Mouse (Mus musculus) Patski (cell line): ENCODE results near the gene Mcm5. TPM values are rescaled to one million over a fixed set of nuclear protein-coding genes. Genes with fewer than 3 reads are reported as not detected.

Experiments
- ATAC-seq: fragments of 100-300 bp; one replicate; pipeline ENCODE4 v1.8.0; 2021
- CTCF ChIA-PET: fragments of 350-600 bp; sonication (Branson Sonifier 250); formaldehyde crosslinking; loops from one replicate; lab custom pipeline; 2022; ENCODE audit warnings: inconsistent platforms; lab: Charles Lee
- POLR2A ChIA-PET: fragments of 350-600 bp; sonication (Branson Sonifier 250); formaldehyde crosslinking; loops from one replicate; lab custom pipeline; 2022; ENCODE audit warnings: antibody characterized with exemption, inconsistent platforms; lab: Charles Lee
- DNase-seq: peaks from one replicate; pipeline ENCODE4 v3.0.0-alpha.2; 2011; ENCODE audit warnings: low read depth, low spot score
- H3K27me3 ChIP-seq: fragments of 371-371 bp; one replicate; pipeline ENCODE4 v1.5.1; 2021
- CTCF ChIP-seq: fragments of 100-300 bp; IDR thresholded peaks from one replicate; pipeline ENCODE4 v1.5.1; 2021
- in situ Hi-C: fragments of 300-500 bp; cut with MboI; formaldehyde crosslinking; loops from 3 replicates; pipeline ENCODE4 v1.11.1; 2018; ENCODE audit warnings: low pct_unique_long_range_greater_than_20kb, mixed read lengths
- polyA plus RNA-seq: library from polyadenylated mRNA; unstranded; gene quantifications from one replicate; pipeline ENCODE4 v1.2.3, GENCODE M21; 2021

Mcm5 gene
- polyA plus RNA-seq, 1 experiment from 2014 or later = 50.8 TPM

DNA sequence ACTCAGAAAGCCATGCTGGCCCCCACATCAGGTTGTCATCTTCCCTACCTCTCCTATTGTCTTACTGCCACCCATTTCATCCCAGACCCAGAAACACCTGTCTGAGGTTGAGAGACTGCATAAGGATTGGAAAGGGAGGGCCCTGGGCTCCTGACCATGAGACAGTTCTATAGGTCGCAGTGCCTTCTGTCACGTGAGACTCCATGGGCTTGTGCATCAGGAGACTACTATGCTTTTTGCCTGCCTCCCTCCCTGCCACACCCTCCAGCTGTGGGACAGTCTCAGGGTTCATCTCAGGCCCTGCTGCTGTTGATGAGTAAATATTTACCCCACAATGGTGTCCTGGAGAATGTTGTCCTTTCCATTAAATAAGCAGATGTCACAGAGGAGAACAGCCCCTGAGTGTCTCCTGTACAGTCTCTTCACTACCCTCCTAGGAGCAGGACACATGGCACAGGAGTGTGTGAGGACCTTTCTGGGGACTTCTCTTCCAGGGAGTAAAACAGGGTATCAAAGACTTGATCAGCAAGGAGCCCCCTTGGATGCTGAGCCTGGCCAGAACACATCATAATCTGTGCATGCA is 46.5 kb downstream of the Mcm5 start:
- ATAC-seq (no peak), DNase-seq (no peak)
- CTCF ChIA-PET = no interaction called here
- in situ Hi-C loops = no loop called here
- no peaks in the 10 kb centered on the region for H3K27me3 ChIP-seq
- TF ChIP-seq CTCF = no peak
- POLR2A ChIA-PET = no interaction called here

DNA sequence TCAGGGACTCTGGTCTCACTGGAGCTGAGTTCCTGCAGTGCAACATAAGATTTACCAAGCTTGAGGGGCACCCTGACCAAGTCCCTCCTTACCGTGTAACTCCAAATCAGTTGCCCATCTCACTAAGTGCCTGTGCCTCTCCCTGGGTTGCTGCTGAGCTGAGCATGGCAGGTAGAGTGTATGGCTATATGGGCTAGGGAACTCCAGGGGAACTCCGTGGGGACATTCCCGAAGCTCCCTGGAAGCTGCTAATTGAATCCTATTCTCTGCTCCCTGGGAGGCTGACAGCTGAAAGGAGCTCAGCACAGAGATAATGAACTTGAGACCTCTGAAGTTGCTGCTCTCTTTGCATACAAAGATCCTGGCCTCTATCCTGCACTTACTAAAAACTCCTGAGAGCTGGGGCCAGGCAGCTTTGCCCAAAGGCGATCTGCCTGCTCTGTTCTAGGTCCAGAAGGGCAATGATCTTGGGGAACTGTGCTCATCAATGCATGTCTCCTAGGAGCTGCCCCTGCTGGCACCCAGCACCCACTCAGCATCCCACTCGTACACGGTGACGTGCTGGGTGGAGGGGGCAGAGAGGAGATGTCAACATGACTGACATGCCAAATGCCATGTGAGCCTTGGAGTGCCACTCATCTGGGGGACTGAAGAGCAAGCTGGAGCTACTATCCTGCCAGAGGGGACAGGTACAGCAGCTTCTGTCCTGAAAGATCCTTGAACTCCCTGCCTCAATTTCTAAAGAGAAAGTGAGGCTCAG is 48.3 kb downstream of the Mcm5 start:
- ChIA-PET POLR2A (interaction anchor here (1.0 kb wide), 1 partner anchor 10 kb away, joined by 3 read pairs; no protein-coding TSS in a partner anchor), CTCF (interaction anchor here (0.7 to 2.4 kb wide), 3 partner anchors 11 to 27 kb away, joined by 3 to 10 read pairs (median 5); no protein-coding TSS in a partner anchor)
- DNase-seq = no peak
- in situ Hi-C loops = no loop called here
- no peaks in the 10 kb centered on the region for H3K27me3 ChIP-seq
- no peak for ATAC-seq
- TF ChIP-seq CTCF = no peak

DNA sequence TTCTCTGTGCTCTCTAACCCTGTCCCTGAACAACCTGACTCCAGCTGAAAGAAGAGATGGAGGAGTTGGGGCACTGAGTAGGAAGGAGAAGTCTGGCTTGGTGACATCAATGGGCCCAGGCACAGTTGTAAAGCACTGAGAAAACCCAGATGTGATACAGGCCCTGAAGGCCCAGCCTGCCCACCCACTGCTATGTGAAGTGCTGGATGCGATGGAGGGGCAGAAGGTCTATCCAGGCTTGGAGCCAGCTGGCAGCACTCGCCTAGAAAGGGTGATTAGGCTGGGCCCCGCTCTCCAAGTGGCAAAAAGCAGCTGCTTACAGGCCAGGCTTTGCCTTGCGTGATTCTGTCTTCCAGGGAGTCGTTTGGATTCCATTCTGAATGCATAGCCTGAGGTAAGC is 60.0 kb downstream of the Mcm5 start:
- ATAC-seq (no peak), DNase-seq (no peak)
- in situ Hi-C loops = no loop called here

DNA sequence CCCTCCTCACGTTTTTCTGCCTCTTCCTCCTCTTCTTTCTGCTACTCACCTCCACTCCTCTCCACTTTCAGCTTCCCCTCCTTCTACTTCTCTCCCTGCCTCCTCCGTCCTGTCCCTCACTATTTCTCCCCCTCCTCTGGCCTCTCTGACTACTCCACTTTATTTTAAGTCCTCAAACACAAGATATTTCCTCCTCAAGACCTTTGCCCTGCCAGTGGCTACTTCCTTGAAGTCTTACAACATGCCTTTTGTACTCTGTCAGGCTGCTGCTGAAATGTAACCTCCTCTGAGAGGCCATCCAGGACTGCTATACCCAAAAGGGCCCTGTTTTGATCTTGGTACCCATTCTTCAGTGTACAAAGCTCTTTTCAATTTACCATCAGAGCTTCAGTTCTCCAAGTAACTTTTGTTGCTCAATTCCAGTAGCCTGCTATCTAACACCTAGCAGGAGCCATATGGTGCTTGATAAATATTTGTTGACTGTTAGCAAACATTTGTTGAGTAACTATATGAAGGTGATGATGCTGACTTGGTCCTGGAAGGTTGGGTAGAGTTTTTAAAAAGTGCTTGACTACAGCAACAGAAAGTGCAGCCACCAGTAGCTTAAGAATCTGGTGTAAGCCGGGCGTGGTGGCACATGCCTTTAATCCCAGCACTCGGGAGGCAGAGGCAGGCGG is 62.8 kb downstream of the Mcm5 start:
- no peaks in the 10 kb centered on the region for H3K27me3 ChIP-seq
- in situ Hi-C loops = no loop called here
- DNase-seq (no peak), ATAC-seq (no peak)
- POLR2A ChIA-PET = interaction anchor here (1.8 kb wide), 1 partner anchor 10 kb away, joined by 4 read pairs; no protein-coding TSS in a partner anchor
- TF ChIP-seq CTCF = no peak
- CTCF ChIA-PET = interaction anchor here (1.4 kb wide), 1 partner anchor 16 kb away, joined by 3 read pairs; no protein-coding TSS in a partner anchor

More for the DNA sequence above, 60.0 kb downstream of the Mcm5 start:
- no peak for TF ChIP-seq CTCF
- CTCF ChIA-PET = interaction anchor here (1.2 to 3.1 kb wide), 3 partner anchors 11 to 19 kb away, joined by 3 to 10 read pairs (median 4); no protein-coding TSS in a partner anchor
- H3K27me3 ChIP-seq = no peaks in the 10 kb centered on the region
- POLR2A ChIA-PET = no interaction called here

Other genes starting within 250 kb of the Mcm5 start
- gene Isx, start 236.4 kb upstream of the Mcm5 start, polyA plus RNA-seq = not detected
- 35.8 TPM for gene Hmgxb4, start 116.2 kb upstream of the Mcm5 start, polyA plus RNA-seq
- 32.0 TPM for gene Tom1, start 75.9 kb upstream of the Mcm5 start, polyA plus RNA-seq
- 89.4 TPM for gene Hmox1, start 15.9 kb upstream of the Mcm5 start, polyA plus RNA-seq
- gene Rasd2, start 104.4 kb downstream of the Mcm5 start, polyA plus RNA-seq = 3.6 TPM